Mouse (Mus musculus) CH12.LX (cell line): ENCODE measurements around the gene Zc3h15. TPM values are rescaled to one million over a fixed set of nuclear protein-coding genes. Genes with fewer than 3 reads are reported as not detected.
A peak's percentile ranks its signal among the peaks of the same experiment; 100 is the strongest.

ENCODE experiments used
- DNase-seq: peaks from one replicate; pipeline ENCODE4 v3.0.0-alpha.2; 2013; ENCODE audit errors: extremely low read depth
- H3K27ac ChIP-seq: 2 replicates; pipeline ENCODE4 v1.5.1; 2012; ENCODE audit warnings: low read depth, mild to moderate bottlenecking, control low read depth, moderate library complexity; ENCODE audit not compliant: insufficient read depth
- H3K27me3 ChIP-seq: replicated peaks from 2 replicates; pipeline ENCODE3; 2012; ENCODE audit warnings: inconsistent platforms
- H3K36me3 ChIP-seq, 2 experiments: replicated peaks in 1 of 2; 2 replicates each; pipeline versions ENCODE3 to v1.6.1; 2012; ENCODE audit warnings: inconsistent platforms in 1 of 2, low read length in 1 of 2, mild to moderate bottlenecking in 1 of 2, mixed read lengths in 1 of 2, moderate library complexity in 1 of 2; ENCODE audit not compliant: control insufficient read depth in 1 of 2, insufficient read depth in 1 of 2
- H3K4me1 ChIP-seq, 2 experiments: 2 replicates each; pipeline ENCODE4 v1.6.1; 2012; ENCODE audit warnings: inconsistent platforms in 1 of 2, moderate library complexity in 1 of 2; ENCODE audit not compliant: insufficient read depth in 2 of 2, control insufficient read depth in 1 of 2
- H3K4me2 ChIP-seq: 2 replicates; pipeline ENCODE4 v1.6.1; 2012; ENCODE audit warnings: low read depth, mild to moderate bottlenecking, control low read depth; ENCODE audit not compliant: poor library complexity, insufficient read depth, severe bottlenecking
- H3K4me3 ChIP-seq, 3 experiments: fragments of 150-350 bp in 1 of 3; sonication (generic) in 1 of 3; replicated peaks in 1 of 3; 2 replicates each; pipeline versions ENCODE3 to v1.5.1; 2011 to 2012; ENCODE audit warnings: low read depth in 2 of 3, low read length in 2 of 3, mild to moderate bottlenecking in 2 of 3, moderate library complexity in 2 of 3, control low read depth in 1 of 3, improper control_type of control experiment in 1 of 3, inconsistent platforms in 1 of 3, mixed read lengths in 1 of 3; ENCODE audit not compliant: poor library complexity in 1 of 3
- H3K79me2 ChIP-seq: replicated peaks from 2 replicates; pipeline ENCODE4 v1.6.1; 2012; ENCODE audit warnings: mild to moderate bottlenecking, moderate library complexity; ENCODE audit not compliant: control insufficient read depth, poor library complexity, insufficient read depth, severe bottlenecking; ENCODE audit errors: extremely low read depth
- H3K9ac ChIP-seq: 2 replicates; pipeline ENCODE4 v1.6.1; 2012; ENCODE audit warnings: low read depth, mild to moderate bottlenecking, control low read depth, moderate library complexity; ENCODE audit not compliant: insufficient read depth
- H3K9me3 ChIP-seq: replicated peaks from 2 replicates; pipeline ENCODE3; 2012; ENCODE audit warnings: low read length, inconsistent platforms, mixed read lengths
- BHLHE40 ChIP-seq: IDR thresholded peaks from 2 replicates; pipeline ENCODE4 v1.6.1; 2011; ENCODE audit warnings: mild to moderate bottlenecking, low read depth, low read length, improper control_type of control experiment
- CHD1 ChIP-seq: IDR thresholded peaks from 2 replicates; pipeline ENCODE4 v1.6.1; 2012; ENCODE audit warnings: low read depth, low read length, improper control_type of control experiment, inconsistent platforms
- CHD2 ChIP-seq: IDR thresholded peaks from 2 replicates; pipeline ENCODE4 v1.6.1; 2011; ENCODE audit warnings: low read length, improper control_type of control experiment
- ETS1 ChIP-seq: conservative IDR thresholded peaks from 2 replicates; pipeline ENCODE4 v1.6.1; 2012; ENCODE audit warnings: low read depth, mild to moderate bottlenecking, inconsistent platforms, low read length, improper control_type of control experiment, moderate library complexity
- HCFC1 ChIP-seq: IDR thresholded peaks from 2 replicates; pipeline ENCODE4 v1.6.1; 2012; ENCODE audit warnings: low read depth, mild to moderate bottlenecking, inconsistent platforms, low read length, improper control_type of control experiment
- IRF4 ChIP-seq: IDR thresholded peaks from 2 replicates; pipeline ENCODE4 v1.6.1; 2014; ENCODE audit warnings: low read depth, mild to moderate bottlenecking, inconsistent platforms, low read length, improper control_type of control experiment
- JUN ChIP-seq: IDR thresholded peaks from 2 replicates; pipeline ENCODE4 v1.6.1; 2011; ENCODE audit warnings: low read depth, mild to moderate bottlenecking, low read length, improper control_type of control experiment, moderate library complexity; ENCODE audit not compliant: insufficient read depth
- JUND ChIP-seq: conservative IDR thresholded peaks from 2 replicates; pipeline ENCODE4 v1.6.1; 2011; ENCODE audit warnings: low read depth, low read length, improper control_type of control experiment
- KAT2A ChIP-seq: IDR thresholded peaks from 2 replicates; pipeline ENCODE4 v1.6.1; 2012; ENCODE audit warnings: low read length, improper control_type of control experiment, inconsistent platforms; ENCODE audit not compliant: insufficient replicate concordance
- MAX ChIP-seq: IDR thresholded peaks from 2 replicates; pipeline ENCODE4 v1.6.1; 2011; ENCODE audit warnings: low read length, improper control_type of control experiment
- MEF2A ChIP-seq: IDR thresholded peaks from 2 replicates; pipeline ENCODE4 v1.6.1; 2014; ENCODE audit warnings: low read depth, mild to moderate bottlenecking, inconsistent platforms, low read length, improper control_type of control experiment, borderline replicate concordance
- MXI1 ChIP-seq: IDR thresholded peaks from 2 replicates; pipeline ENCODE4 v1.6.1; 2011; ENCODE audit warnings: mild to moderate bottlenecking, low read depth, low read length, improper control_type of control experiment
- MYC ChIP-seq: IDR thresholded peaks from 2 replicates; pipeline ENCODE4 v1.6.1; 2011; ENCODE audit warnings: low read depth, mild to moderate bottlenecking, improper control_type of control experiment, low read length
- NELFE ChIP-seq: IDR thresholded peaks from 2 replicates; pipeline ENCODE4 v1.6.1; 2011; ENCODE audit warnings: low read depth, low read length, improper control_type of control experiment
- PAX5 ChIP-seq: IDR thresholded peaks from 2 replicates; pipeline ENCODE4 v1.6.1; 2012; ENCODE audit warnings: low read length, inconsistent platforms, mixed read lengths
- POLR2A ChIP-seq: IDR thresholded peaks from 2 replicates; pipeline ENCODE4 v1.6.1; 2011; ENCODE audit warnings: low read depth, mild to moderate bottlenecking, improper control_type of control experiment, low read length
- POLR2AphosphoS2 ChIP-seq: IDR thresholded peaks from 2 replicates; pipeline ENCODE4 v1.6.1; 2011; ENCODE audit warnings: low read depth, low read length, improper control_type of control experiment
- RAD21 ChIP-seq: IDR thresholded peaks from 2 replicates; pipeline ENCODE4 v1.6.1; 2011; ENCODE audit warnings: low read depth, mild to moderate bottlenecking, low read length, improper control_type of control experiment, moderate library complexity
- SIN3A ChIP-seq: IDR thresholded peaks from 2 replicates; pipeline ENCODE4 v1.6.1; 2012; ENCODE audit warnings: low read length, improper control_type of control experiment, inconsistent platforms
- TBP ChIP-seq: conservative IDR thresholded peaks from 2 replicates; pipeline ENCODE4 v1.6.1; 2011; ENCODE audit warnings: low read depth, low read length, improper control_type of control experiment
- TCF12 ChIP-seq: IDR thresholded peaks from 2 replicates; pipeline ENCODE4 v1.6.1; 2014; ENCODE audit warnings: low read depth, mild to moderate bottlenecking, inconsistent platforms, low read length, improper control_type of control experiment
- UBTF ChIP-seq: IDR thresholded peaks from 2 replicates; pipeline ENCODE4 v1.6.1; 2012; ENCODE audit warnings: low read depth, mild to moderate bottlenecking, inconsistent platforms, low read length, improper control_type of control experiment, moderate library complexity
- USF1 ChIP-seq: IDR thresholded peaks from 2 replicates; pipeline ENCODE4 v1.6.1; 2014; ENCODE audit warnings: low read depth, mild to moderate bottlenecking, inconsistent platforms, low read length, improper control_type of control experiment
- USF2 ChIP-seq: conservative IDR thresholded peaks from 2 replicates; pipeline ENCODE4 v1.6.1; 2011; ENCODE audit warnings: low read depth, low read length, improper control_type of control experiment
- ZKSCAN1 ChIP-seq: IDR thresholded peaks from 2 replicates; pipeline ENCODE4 v1.6.1; 2012; ENCODE audit warnings: low read depth, inconsistent platforms, low read length, improper control_type of control experiment, borderline replicate concordance
- ZMIZ1 ChIP-seq: IDR thresholded peaks from 2 replicates; pipeline ENCODE4 v1.6.1; 2012; ENCODE audit warnings: low read depth, mild to moderate bottlenecking, inconsistent platforms, low read length, improper control_type of control experiment
- ZNF384 ChIP-seq: IDR thresholded peaks from 2 replicates; pipeline ENCODE4 v1.6.1; 2012; ENCODE audit warnings: low read depth, low read length, improper control_type of control experiment, inconsistent platforms
- dilution Hi-C: fragments of 300-500 bp; cut with MboI; formaldehyde crosslinking; loops from 2 replicates; pipeline ENCODE4 v1.14.3; 2020; ENCODE audit warnings: low sequenced_read_pairs; ENCODE audit not compliant: extremely low pct_unique_long_range_greater_than_20kb, extremely low pct_ligation_motif_present
- in situ Hi-C: fragments of 300-500 bp; cut with MboI; formaldehyde crosslinking; loops from 3 replicates; pipeline ENCODE4 v1.14.3; 2019; ENCODE audit warnings: low sequenced_read_pairs, low pct_ligation_motif_present, low pct_unique_long_range_greater_than_20kb, mixed read lengths
- polyA plus RNA-seq: library from polyadenylated mRNA; unstranded; fragments of >175 nt; gene quantifications from 2 replicates; pipeline ENCODE4 v1.2.1, GENCODE M21; 2012; ENCODE audit warnings: low read depth; ENCODE audit not compliant: insufficient read length
- total RNA-seq, 2 experiments: library from RNA; depleted of rRNA; stranded (reverse); fragments of 300-350 nt in 1 of 2; fragments of >200 nt in 1 of 2; gene quantifications; 2 replicates each; pipeline ENCODE4 v1.2.3; 2012 to 2014

Zc3h15 gene
- total and polyA plus RNA-seq, 3 experiments, result 172 to 277 (median 233) TPM

GRCm38 (mm10) chr2:83705580-83706158 is 61.4 kb downstream of the Zc3h15 start:
- H3K4me3 ChIP-seq, result no peak overlapping the region
- no peak overlapping the region for H3K9ac ChIP-seq
- no peaks in the 10 kb centered on the region for H3K9me3 ChIP-seq
- H3K4me2 ChIP-seq, result no peak overlapping the region
- DNase-seq, result no peak
- H3K4me1 ChIP-seq, result peaks cover 20 to 34% of the 10 kb centered on the region in 2 experiments
- H3K79me2 ChIP-seq, result no peaks in the 10 kb centered on the region
- no peak for TF ChIP-seq CHD2
- TF ChIP-seq ZNF384, result no peak
- no peak for TF ChIP-seq MEF2A
- no peak for TF ChIP-seq ETS1
- TF ChIP-seq MXI1, result no peak
- TF ChIP-seq USF1, result no peak
- TF ChIP-seq PAX5, result no peak
- TF ChIP-seq TCF12, result no peak
- no peak for TF ChIP-seq CHD1
- TF ChIP-seq USF2, result no peak
- no peak for TF ChIP-seq UBTF
- no peak for TF ChIP-seq BHLHE40
- H3K36me3 ChIP-seq, result no peaks in the 10 kb centered on the region
- in situ Hi-C loops (loop anchor here (5.0 kb wide), 1 partner anchor 33 kb away; no protein-coding TSS in a partner anchor), dilution Hi-C loops (no loop called here)
- H3K27ac ChIP-seq, result no peak overlapping the region
- H3K27me3 ChIP-seq, result no peaks in the 10 kb centered on the region

DNA sequence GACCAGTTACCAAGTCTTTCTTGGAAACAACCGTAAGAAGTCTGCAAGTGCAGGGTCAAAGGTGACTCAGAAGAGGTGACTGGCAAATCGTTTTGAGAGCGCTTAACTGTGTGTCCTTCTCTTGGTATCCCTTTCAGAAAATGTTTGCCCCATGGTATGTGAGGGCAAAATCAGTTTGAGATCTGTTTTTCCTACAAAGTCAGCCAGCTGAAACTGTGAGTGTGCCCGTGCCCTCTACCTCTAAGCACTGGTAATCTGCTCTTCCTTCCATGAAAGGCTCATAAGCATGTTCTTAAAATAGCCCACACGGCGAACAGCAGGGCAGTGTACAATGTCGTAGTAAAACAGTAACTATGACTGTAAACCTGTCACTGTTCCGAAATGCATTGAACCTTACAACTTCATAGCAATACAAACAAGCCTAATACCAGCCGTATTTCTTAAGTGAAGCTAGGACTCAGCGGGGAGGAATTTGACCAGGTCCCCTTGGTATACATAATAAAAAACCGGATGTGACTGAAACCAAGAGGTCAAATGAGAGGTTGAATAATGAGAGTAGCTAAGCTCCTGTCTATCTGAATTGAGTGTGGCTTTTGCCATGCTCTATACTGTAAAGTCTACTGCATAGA is 65.8 kb downstream of the Zc3h15 start:
- Histone ChIP-seq H3K9ac (peak overlapping the region; percentile 47; the same call in 1 of the 2 replicates), H3K79me2 (no peaks in the 10 kb centered on the region), H3K4me1 (peaks cover 9 to 19% of the 10 kb centered on the region in 2 experiments; a peak in 3 of 4 replicates), H3K27me3 (no peaks in the 10 kb centered on the region), H3K4me3 (no peak overlapping the region), H3K36me3 (no peaks in the 10 kb centered on the region), H3K9me3 (no peaks in the 10 kb centered on the region), H3K27ac (peak overlapping the region; percentile 28), H3K4me2 (peak overlapping the region; percentile 47)
- TF ChIP-seq ZMIZ1, result no peak
- peak; percentile 47; the same call in 1 of the 2 replicates for TF ChIP-seq JUND
- TF ChIP-seq POLR2A, result no peak
- no peak for TF ChIP-seq KAT2A
- 0 out of 2 replicates have a peak, but pooled peaks have one; percentile 30 for TF ChIP-seq BHLHE40
- no peak for TF ChIP-seq SIN3A
- no peak for TF ChIP-seq POLR2AphosphoS2
- TF ChIP-seq HCFC1, result no peak
- TF ChIP-seq TCF12, result no peak
- no peak for TF ChIP-seq CHD2
- TF ChIP-seq MYC, result no peak
- no peak for TF ChIP-seq MAX
- no peak for TF ChIP-seq ZNF384
- TF ChIP-seq NELFE, result no peak
- TF ChIP-seq JUN, result no peak
- peak; percentile 80 for TF ChIP-seq MEF2A
- no peak for TF ChIP-seq MXI1
- TF ChIP-seq RAD21, result no peak
- TF ChIP-seq ZKSCAN1, result no peak
- TF ChIP-seq TBP, result no peak
- peak; percentile 76 for TF ChIP-seq IRF4
- no peak for TF ChIP-seq CHD1
- TF ChIP-seq USF1, result no peak
- TF ChIP-seq PAX5, result no peak
- in situ Hi-C loops, result loop anchor here (5.0 kb wide), 1 partner anchor 38 kb away; no protein-coding TSS in a partner anchor
- dilution Hi-C loops, result no loop called here
- DNase-seq, result no peak
